Mouse (Mus musculus) stomach, embryonic 15.5 days (tissue): Measurements from ENCODE around the gene Ddx46. TPM values are rescaled to one million over a fixed set of nuclear protein-coding genes. Genes with fewer than 3 reads are reported as not detected.

ENCODE experiments used
- ATAC-seq: fragments of 200-750 bp; cut with Nextera tagmentation; 2 replicates; pipeline ENCODE4 v1.8.0; 2017; ENCODE audit warnings: low read depth, moderate number of reproducible peaks, moderate TSS enrichment; ENCODE audit not compliant: insufficient read depth, low FRiP score
- H3K27ac ChIP-seq: fragments of 300-500 bp; sonication (generic); 2 replicates; pipeline ENCODE4 v1.5.1; 2015; ENCODE audit warnings: mild to moderate bottlenecking, inconsistent platforms
- H3K27me3 ChIP-seq: fragments of 300-500 bp; sonication (generic); replicated peaks from 2 replicates; pipeline ENCODE4 v1.6.1; 2015; ENCODE audit warnings: inconsistent platforms
- H3K36me3 ChIP-seq: fragments of 300-500 bp; sonication (generic); 2 replicates; pipeline ENCODE4 v1.6.1; 2015; ENCODE audit warnings: inconsistent platforms
- H3K4me1 ChIP-seq: fragments of 300-500 bp; sonication (generic); 2 replicates; pipeline ENCODE4 v1.6.1; 2015; ENCODE audit warnings: inconsistent platforms
- H3K4me2 ChIP-seq: fragments of 300-500 bp; sonication (generic); 2 replicates; pipeline ENCODE4 v1.6.1; 2015; ENCODE audit warnings: mild to moderate bottlenecking, inconsistent platforms
- H3K4me3 ChIP-seq: fragments of 300-500 bp; sonication (generic); replicated peaks from 2 replicates; pipeline ENCODE4 v1.5.1; 2015; ENCODE audit warnings: inconsistent platforms
- H3K9ac ChIP-seq: fragments of 300-500 bp; sonication (generic); 2 replicates; pipeline ENCODE4 v1.6.1; 2015; ENCODE audit warnings: inconsistent platforms
- H3K9me3 ChIP-seq: fragments of 300-500 bp; sonication (generic); 2 replicates; pipeline ENCODE4 v1.6.1; 2016; ENCODE audit warnings: inconsistent platforms
- WGBS: fragments of 180-500 bp; shearing (Covaris S2); methylation state at CpG from one replicate; pipeline ENCODE4 v1.1.7; 2015; 5-methylcytosine and 5-hydroxymethylcytosine counted together
- polyA plus RNA-seq: library from polyadenylated mRNA; unstranded; fragments of >200 nt; fragmentation: Nextera tagmentation; extraction: Ambion mirVana; gene quantifications from 2 replicates; pipeline ENCODE4 v1.2.1, GENCODE M21; 2015

The Ddx46 gene
- polyA plus RNA-seq, 1 experiment from 2014 or later, result 33.5 TPM

DNA sequence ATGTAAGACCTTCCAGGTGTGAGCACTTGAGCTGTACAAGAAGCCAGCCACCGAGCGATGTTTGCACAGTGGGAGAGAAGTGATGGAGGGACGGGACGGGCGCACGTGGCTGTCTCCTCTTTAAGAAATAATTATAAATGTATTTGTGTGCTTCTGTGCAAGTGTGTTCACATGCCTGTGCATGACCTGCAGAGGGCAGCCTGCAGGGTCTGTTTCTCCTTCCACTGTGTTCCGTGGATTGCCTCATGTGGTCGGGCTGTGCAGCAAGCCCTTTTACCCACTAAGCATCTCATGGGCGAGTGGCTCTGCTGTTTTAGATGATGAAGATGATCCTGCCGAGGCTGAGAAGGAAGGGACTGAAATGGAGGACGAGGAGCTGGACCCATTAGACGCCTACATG is 15.3 kb downstream of the Ddx46 start:
- 85% methylated on average over 12 of the region's 12 CpGs for WGBS
- peaks cover 83% of the 10 kb centered on the region for H3K36me3 ChIP-seq

DNA sequence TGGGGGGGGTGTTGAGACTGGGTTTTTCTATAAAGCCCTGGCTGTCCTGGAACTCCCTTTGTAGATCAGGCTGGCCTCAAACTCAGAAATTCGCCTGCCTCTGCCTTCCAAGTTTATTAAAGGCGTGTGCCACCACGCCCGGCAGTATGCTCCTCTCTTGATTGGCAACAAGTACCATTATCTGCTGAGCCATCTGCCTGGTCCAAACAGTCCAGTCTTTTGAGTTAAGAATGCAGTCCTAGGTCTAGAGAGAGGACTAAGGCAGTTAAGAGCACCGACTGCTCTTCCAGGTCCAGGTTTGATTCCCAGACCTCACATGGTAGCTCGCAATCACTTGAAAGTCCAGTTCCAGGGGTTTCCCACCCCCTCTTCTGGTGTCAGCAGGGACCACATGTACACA is 16.2 kb downstream of the Ddx46 start:
- Histone ChIP-seq H3K27ac (no peak overlapping the region), H3K27me3 (no peaks in the 10 kb centered on the region), H3K36me3 (peaks cover 84% of the 10 kb centered on the region), H3K9ac (no peak overlapping the region), H3K9me3 (no peaks in the 10 kb centered on the region), H3K4me1 (no peaks in the 10 kb centered on the region), H3K4me3 (no peak overlapping the region), H3K4me2 (no peak overlapping the region)
- no peak for ATAC-seq
- 87% methylated on average over 6 of the region's 6 CpGs for WGBS

More for the DNA sequence above, 15.3 kb downstream of the Ddx46 start:
- no peaks in the 10 kb centered on the region for H3K4me1 ChIP-seq
- no peak overlapping the region for H3K27ac ChIP-seq
- no peaks in the 10 kb centered on the region for H3K9me3 ChIP-seq
- no peak overlapping the region for H3K9ac ChIP-seq
- no peak for ATAC-seq
- H3K4me3 ChIP-seq, result no peak overlapping the region
- H3K27me3 ChIP-seq, result no peaks in the 10 kb centered on the region
- no peak overlapping the region for H3K4me2 ChIP-seq

DNA sequence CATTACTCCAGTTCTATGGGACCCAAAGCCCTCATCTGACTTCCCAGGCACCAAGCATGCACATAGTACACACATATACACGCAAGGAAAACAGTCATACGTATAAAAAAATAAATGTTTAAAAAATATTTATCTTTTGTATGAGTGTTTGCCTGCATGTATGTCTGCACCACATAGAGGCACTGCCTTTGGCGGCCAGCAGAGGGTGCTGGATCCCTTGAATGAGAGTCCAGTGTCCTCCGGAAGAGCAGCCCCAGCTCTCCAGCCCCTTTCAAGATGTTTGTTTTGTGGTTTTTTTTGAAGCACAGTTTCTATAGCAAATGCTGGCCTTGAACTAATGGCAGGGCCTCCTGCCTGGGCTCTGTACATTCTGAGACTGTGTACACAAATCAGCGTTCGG is 33.7 kb downstream of the Ddx46 start:
- no peak for ATAC-seq
- H3K4me2 ChIP-seq, result no peak overlapping the region
- no peak overlapping the region for H3K9ac ChIP-seq
- H3K36me3 ChIP-seq, result peaks cover 76% of the 10 kb centered on the region
- 71% methylated on average over 6 of the region's 6 CpGs for WGBS
- no peaks in the 10 kb centered on the region for H3K27me3 ChIP-seq
- no peak overlapping the region for H3K27ac ChIP-seq
- no peak overlapping the region for H3K4me3 ChIP-seq
- no peaks in the 10 kb centered on the region for H3K9me3 ChIP-seq
- no peaks in the 10 kb centered on the region for H3K4me1 ChIP-seq

DNA sequence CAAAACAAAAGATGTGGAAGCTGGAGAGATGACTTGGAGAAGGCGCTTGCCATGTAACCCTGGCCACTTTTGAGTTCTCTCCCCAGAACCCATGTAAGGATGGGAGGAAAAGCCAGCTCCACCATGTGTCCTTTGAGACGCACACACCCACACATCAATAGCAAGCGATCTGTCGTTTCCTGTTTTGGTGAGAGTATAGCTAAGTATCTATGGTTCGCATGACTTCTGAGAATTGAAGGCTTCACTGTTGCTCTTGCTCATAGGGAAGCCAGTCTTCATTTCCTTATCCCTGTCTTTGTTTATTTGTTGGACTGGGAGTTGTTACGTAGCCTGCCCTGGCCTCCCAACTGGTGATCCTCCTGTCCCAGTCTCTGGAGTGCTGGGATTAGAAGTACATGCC is 37.9 kb downstream of the Ddx46 start:
- 95% methylated on average over 6 of the region's 6 CpGs for WGBS
- no peak overlapping the region for H3K27ac ChIP-seq
- no peak overlapping the region for H3K4me3 ChIP-seq
- peaks cover 72% of the 10 kb centered on the region for H3K36me3 ChIP-seq
- no peaks in the 10 kb centered on the region for H3K27me3 ChIP-seq
- H3K9ac ChIP-seq, result no peak overlapping the region
- no peaks in the 10 kb centered on the region for H3K4me1 ChIP-seq
- no peaks in the 10 kb centered on the region for H3K9me3 ChIP-seq
- no peak overlapping the region for H3K4me2 ChIP-seq
- ATAC-seq, result no peak

DNA sequence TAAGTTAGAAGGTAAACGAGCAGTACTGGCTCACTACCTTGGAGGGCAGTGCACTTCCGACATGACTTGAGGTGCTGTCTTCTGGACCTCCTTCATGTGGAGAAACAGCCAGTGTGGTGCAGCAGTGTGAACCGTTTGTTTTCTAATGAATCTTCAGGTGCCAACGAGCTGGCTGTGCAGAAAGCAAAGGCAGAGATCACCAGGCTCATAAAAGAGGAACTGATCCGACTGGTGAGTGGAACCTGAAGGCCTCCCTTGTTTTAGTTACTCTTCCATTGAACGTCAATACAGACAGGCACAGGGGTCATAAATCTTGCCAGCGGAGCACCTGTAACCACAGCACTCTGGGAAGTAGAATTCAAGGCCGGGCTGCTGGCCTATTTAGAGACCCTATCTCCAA is 42.5 kb downstream of the Ddx46 start:
- Histone ChIP-seq H3K36me3 (peaks cover 47% of the 10 kb centered on the region), H3K27me3 (no peaks in the 10 kb centered on the region), H3K4me2 (no peak overlapping the region), H3K9ac (no peak overlapping the region), H3K27ac (no peak overlapping the region), H3K4me3 (no peak overlapping the region), H3K4me1 (no peaks in the 10 kb centered on the region), H3K9me3 (no peaks in the 10 kb centered on the region)
- no peak for ATAC-seq
- 73% methylated on average over 8 of the region's 8 CpGs for WGBS

DNA sequence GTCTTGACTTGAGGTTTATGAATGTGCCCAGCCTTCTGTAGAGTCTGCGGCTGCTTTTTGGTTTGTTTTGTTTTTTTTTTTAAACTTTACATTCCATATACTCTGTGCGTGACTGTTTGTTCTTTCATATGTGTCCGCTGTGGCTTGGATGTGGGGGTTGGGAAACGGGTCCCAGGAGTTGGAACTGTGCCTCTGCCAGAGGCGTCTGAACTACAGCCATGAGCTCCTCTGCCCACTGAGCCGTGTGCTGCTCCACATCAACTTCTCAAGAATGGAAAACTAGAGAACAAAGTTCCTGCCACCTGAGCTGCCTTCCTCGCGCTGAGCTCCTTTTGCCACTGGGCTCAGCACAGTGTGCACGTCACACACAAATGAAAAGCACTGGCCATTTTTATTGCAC is 47.4 kb downstream of the Ddx46 start:
- H3K9ac ChIP-seq, result no peak overlapping the region
- no peaks in the 10 kb centered on the region for H3K4me1 ChIP-seq
- no peak for ATAC-seq
- no peaks in the 10 kb centered on the region for H3K9me3 ChIP-seq
- no peak overlapping the region for H3K27ac ChIP-seq
- WGBS, result 84% methylated on average over 9 of the region's 9 CpGs
- peaks cover 18% of the 10 kb centered on the region; the same call in 1 of the 2 replicates for H3K36me3 ChIP-seq
- no peak overlapping the region for H3K4me3 ChIP-seq
- H3K4me2 ChIP-seq, result no peak overlapping the region
- no peaks in the 10 kb centered on the region for H3K27me3 ChIP-seq

DNA sequence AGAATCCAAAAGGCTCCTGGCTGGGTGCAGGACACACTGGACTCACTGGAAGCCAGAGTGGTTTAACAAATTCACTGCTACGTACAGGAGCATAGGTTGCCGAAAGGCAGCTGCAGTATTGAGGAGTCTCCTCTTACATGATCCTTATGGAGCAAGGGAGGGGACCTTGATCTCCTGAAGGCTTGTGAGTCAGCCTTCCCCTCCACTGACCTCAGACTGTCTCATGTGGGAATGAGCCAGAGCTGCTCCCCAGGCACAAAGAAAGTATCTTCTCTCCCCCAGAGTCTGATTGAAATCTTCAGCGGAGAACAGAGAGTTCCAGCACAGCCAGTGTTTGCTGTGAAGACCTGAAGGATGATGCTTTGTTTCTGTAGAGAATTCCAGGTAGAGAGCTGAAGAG is 48.8 kb downstream of the Ddx46 start:
- H3K9me3 ChIP-seq, result no peaks in the 10 kb centered on the region
- 89% methylated on average over 3 of the region's 3 CpGs for WGBS
- no peaks in the 10 kb centered on the region for H3K27me3 ChIP-seq
- no peak overlapping the region for H3K4me3 ChIP-seq
- ATAC-seq, result no peak
- H3K4me1 ChIP-seq, result no peaks in the 10 kb centered on the region
- no peak overlapping the region for H3K27ac ChIP-seq
- no peak overlapping the region for H3K4me2 ChIP-seq
- H3K9ac ChIP-seq, result no peak overlapping the region
- H3K36me3 ChIP-seq, result 0 out of 2 replicates have a peak, but pooled peaks cover 6% of the 10 kb centered on the region

DNA sequence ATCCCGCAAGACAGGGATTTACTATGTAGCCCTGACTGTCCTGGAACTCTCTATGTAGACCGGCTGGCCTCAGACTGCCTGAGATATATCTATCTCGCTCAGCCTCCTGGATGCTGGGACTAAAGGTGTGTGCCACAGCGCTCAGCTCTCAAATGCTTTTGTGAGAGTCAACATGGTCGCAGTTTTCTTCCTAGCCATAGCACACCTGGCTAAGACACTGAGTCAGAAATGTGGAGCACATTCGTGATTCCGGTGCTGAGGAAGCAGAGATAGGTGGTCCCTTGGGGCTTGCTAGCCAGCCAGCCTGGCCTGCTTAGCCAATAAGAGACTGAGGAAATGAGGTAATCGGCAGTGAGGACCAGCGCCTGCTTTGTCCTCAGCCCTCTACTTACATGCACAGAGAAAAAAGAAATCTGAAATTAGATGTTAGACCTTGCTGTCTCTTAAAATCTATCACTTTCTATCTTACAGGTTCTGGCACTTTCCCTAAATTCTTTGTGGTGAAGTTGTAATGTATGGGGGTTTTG is 51.3 kb downstream of the Ddx46 start:
- H3K4me1 ChIP-seq, result no peaks in the 10 kb centered on the region
- no peak overlapping the region for H3K9ac ChIP-seq
- no peaks in the 10 kb centered on the region for H3K27me3 ChIP-seq
- H3K4me2 ChIP-seq, result no peak overlapping the region
- H3K4me3 ChIP-seq, result no peak overlapping the region
- H3K36me3 ChIP-seq, result no peaks in the 10 kb centered on the region
- H3K9me3 ChIP-seq, result no peaks in the 10 kb centered on the region
- ATAC-seq, result no peak
- 77% methylated on average over 9 of the region's 9 CpGs for WGBS
- H3K27ac ChIP-seq, result no peak overlapping the region

DNA sequence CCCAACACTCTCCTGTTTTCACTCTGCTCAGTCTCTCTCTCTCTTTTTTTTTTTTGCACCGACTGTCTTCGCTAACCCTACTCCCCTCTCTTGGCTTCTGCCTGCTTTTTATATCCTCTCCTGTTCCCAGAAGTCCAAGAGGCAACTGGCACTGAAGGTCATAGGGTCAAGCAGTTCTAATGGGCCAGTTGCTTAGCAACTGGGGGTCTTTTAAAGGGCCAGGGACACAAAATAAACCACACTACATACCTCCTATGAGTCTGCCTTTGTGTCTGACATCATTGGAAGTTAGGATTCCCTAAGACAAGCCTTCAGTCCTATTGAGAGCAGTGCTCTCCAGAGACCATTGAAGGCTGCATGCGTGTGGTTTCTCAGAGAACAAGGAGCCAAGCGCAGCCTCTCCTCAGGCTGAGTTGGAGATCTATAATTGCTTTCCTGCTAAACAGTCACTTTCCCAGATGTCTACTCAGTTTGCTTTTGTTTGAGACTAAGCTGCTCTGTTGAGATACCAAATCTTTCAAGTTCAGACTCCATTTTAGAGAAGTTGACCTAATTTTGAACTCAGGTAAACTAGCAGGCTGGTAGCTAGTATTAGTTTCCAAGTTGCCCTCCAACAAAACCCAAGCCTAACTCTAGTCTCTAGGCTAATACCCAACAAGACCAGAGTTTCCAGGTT is 53.2 kb downstream of the Ddx46 start:
- Histone ChIP-seq H3K9me3 (no peaks in the 10 kb centered on the region), H3K4me2 (no peak overlapping the region), H3K4me3 (no peak overlapping the region), H3K36me3 (no peaks in the 10 kb centered on the region), H3K27me3 (no peaks in the 10 kb centered on the region), H3K4me1 (no peaks in the 10 kb centered on the region), H3K27ac (no peak overlapping the region), H3K9ac (no peak overlapping the region)
- ATAC-seq, result no peak
- WGBS, result 36% methylated on average over 4 of the region's 4 CpGs

DNA sequence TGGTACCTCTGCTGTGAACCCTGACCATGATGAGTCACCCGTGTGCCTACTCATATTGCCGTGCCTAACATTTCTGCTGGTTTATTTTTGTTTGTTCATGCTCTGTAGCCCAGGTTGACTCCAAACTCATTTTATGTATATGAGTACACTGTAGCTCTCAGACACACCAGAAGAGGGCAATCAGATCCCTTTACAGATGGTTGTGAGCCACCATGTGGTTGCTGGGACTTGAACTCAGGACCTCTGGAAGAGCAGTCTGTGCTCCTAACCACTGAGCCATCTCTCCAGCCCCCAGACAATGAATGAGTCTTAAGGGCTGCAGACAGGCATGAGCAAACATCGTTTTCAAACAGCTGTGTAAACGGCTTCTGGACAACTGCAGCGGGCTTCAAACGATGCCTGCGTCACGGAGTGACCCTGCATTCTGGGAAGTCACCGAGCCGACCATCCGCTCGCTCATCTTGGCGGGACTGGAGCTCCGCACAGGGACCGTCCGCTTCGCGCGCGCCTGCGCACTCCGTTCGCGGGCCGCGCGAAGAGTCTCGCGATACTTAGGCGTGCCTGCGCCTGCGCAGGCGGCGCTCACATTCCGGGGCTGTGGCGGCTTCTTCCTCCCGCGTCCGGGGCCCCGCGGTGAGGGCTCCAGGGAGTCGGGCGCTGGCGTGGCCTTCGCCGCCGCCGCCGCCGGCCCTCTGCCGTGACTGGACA is 57.9 kb downstream of the Ddx46 start, which contains the start of gene B230219D22Rik:
TSS of gene B230219D22Rik (plus strand) at position 590 of the 708 bp plus-strand sequence.
- no peaks in the 10 kb centered on the region for H3K27me3 ChIP-seq

DNA sequence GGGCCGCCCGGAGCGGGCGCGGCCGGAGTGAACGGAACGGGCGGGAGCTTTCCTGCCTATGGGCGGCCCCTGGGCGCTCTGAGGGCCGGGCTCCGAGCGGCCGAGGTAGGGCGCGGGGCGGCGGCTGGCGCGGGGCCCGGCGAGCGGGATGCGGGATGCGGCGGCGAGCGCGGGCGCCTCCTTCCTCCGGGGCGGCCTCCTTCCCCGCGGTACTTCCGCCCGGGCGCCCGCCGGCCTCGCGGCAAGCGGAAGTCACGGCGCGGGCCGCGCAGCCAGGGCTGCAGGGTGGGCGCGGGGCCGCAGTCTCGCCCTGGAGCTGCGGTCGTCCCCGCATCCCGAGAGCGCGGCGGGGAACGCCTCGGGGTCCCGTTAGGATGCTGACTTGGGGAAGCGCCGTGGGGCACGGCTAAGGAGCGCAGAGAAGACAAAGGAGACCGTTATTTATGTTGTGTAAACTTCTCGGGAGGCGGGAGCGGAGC is 58.5 kb downstream of the Ddx46 start:
- Histone ChIP-seq H3K9me3 (no peaks in the 10 kb centered on the region), H3K9ac (peak overlapping the region; percentile 100), H3K27ac (peak overlapping the region; percentile 97), H3K36me3 (no peaks in the 10 kb centered on the region), H3K4me1 (peaks cover 14% of the 10 kb centered on the region), H3K27me3 (no peaks in the 10 kb centered on the region), H3K4me3 (peak overlapping the region; percentile 100), H3K4me2 (peak overlapping the region; percentile 71)
- ATAC-seq, result peak; percentile 64
- WGBS, result under 1% methylated on average over 54 of the region's 70 CpGs

More for the DNA sequence above, 57.9 kb downstream of the Ddx46 start, which contains the start of gene B230219D22Rik:
- H3K4me3 ChIP-seq, result peak within 1 kb of the TSS; percentile 100
- 2% methylated on average over 51 of the region's 51 CpGs for WGBS
- peak; percentile 94 for ATAC-seq
- H3K36me3 ChIP-seq, result no peaks in the 10 kb centered on the region
- H3K4me1 ChIP-seq, result peaks cover 14% of the 10 kb centered on the region
- peak within 1 kb of the TSS; percentile 97 for H3K27ac ChIP-seq
- H3K9ac ChIP-seq, result peak within 1 kb of the TSS; percentile 100
- no peaks in the 10 kb centered on the region for H3K9me3 ChIP-seq
- peak within 1 kb of the TSS; percentile 71 for H3K4me2 ChIP-seq

DNA sequence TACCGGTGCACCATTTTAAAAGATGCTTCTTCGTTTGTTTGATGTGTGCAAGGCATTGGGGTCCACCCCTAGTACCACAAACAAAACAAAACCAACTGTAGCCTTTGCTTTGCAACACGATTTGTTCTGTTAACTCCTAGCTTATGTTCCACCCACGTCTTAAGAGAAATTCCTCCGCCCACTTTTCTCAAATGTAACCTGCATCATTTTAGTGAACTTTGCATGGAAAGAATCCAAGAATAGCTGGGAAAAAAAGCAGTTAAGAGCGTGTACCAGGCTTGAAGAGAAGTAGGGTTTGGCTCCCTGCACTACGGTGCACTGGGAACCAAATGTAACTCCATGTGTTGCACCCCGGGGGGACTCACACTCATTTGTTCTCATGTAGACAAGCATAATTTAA is 59.3 kb downstream of the Ddx46 start:
- H3K27ac ChIP-seq, result no peak overlapping the region; the same call in 1 of the 2 replicates
- 7% methylated on average over 8 of the region's 8 CpGs for WGBS
- H3K9me3 ChIP-seq, result no peaks in the 10 kb centered on the region
- no peaks in the 10 kb centered on the region for H3K27me3 ChIP-seq
- ATAC-seq, result no peak
- H3K36me3 ChIP-seq, result peaks cover 6% of the 10 kb centered on the region
- H3K4me3 ChIP-seq, result peak overlapping the region; percentile 100
- H3K4me1 ChIP-seq, result peaks cover 14% of the 10 kb centered on the region
- peak overlapping the region; percentile 100 for H3K9ac ChIP-seq
- H3K4me2 ChIP-seq, result peak overlapping the region; percentile 71
